Mouse (Mus musculus): ENCODE data around the gene Gdpd5. TPM values are rescaled to one million over a fixed set of nuclear protein-coding genes. Genes with fewer than 3 reads are reported as not detected.

The Gdpd5 gene
- polyA plus RNA-seq, 1 experiment: 18.5 TPM

GRCm38 (mm10) chr7:99483924-99484319 lies 102.7 kb downstream of the Gdpd5 start:
- no peak overlapping the region for H3K27ac ChIP-seq (ENCODE audit: control insufficient read depth, insufficient read depth, low read length)
- no peak for TF ChIP-seq POLR2A (IDR thresholded peaks at IDR 0.05; ENCODE audit: control insufficient read depth, extremely low read depth, insufficient read depth, low read length, poor library complexity)
- TF ChIP-seq CTCF (IDR thresholded peaks at IDR 0.05; ENCODE audit: borderline replicate concordance, control insufficient read depth, extremely low read depth, insufficient read depth, low read length, poor library complexity): no peak
- H3K4me3 ChIP-seq (ENCODE audit: control insufficient read depth, insufficient read depth, low read length): no peak overlapping the region

GRCm38 (mm10) chr7:99484679-99485078 lies 103.5 kb downstream of the Gdpd5 start:
- WGBS: 98% methylated on average over 1 of the region's 1 CpGs
- Histone ChIP-seq H3K27ac (ENCODE audit: control insufficient read depth, insufficient read depth, low read length) (no peak overlapping the region), H3K36me3 (ENCODE audit: control insufficient read depth, insufficient read depth, low read length) (peaks cover 28% of the 10 kb centered on the region), H3K27me3 (ENCODE audit: control insufficient read depth, insufficient read depth, low read length) (no peaks in the 10 kb centered on the region), H3K4me1 (replicated peaks; ENCODE audit: control insufficient read depth, insufficient read depth, low read length) (peaks cover 11% of the 10 kb centered on the region), H3K4me3 (ENCODE audit: control insufficient read depth, insufficient read depth, low read length) (no peak overlapping the region)
- TF ChIP-seq CTCF (IDR thresholded peaks at IDR 0.05; ENCODE audit: borderline replicate concordance, control insufficient read depth, extremely low read depth, insufficient read depth, low read length, poor library complexity): no peak
- no peak for TF ChIP-seq POLR2A (IDR thresholded peaks at IDR 0.05; ENCODE audit: control insufficient read depth, extremely low read depth, insufficient read depth, low read length, poor library complexity)
- no peak for DNase-seq

More at GRCm38 (mm10) chr7:99483924-99484319, 102.7 kb downstream of the Gdpd5 start:
- Histone ChIP-seq H3K36me3 (ENCODE audit: control insufficient read depth, insufficient read depth, low read length) (peaks cover 35% of the 10 kb centered on the region), H3K4me1 (replicated peaks; ENCODE audit: control insufficient read depth, insufficient read depth, low read length) (peaks cover 11% of the 10 kb centered on the region), H3K27me3 (ENCODE audit: control insufficient read depth, insufficient read depth, low read length) (no peaks in the 10 kb centered on the region)
- 45% methylated on average over 8 of the region's 8 CpGs for WGBS
- DNase-seq: no peak

- no peak overlapping the region for H3K4me3 ChIP-seq (ENCODE audit: control insufficient read depth, insufficient read depth, low read length)
- H3K4me1 ChIP-seq (replicated peaks; ENCODE audit: control insufficient read depth, insufficient read depth, low read length): no peaks in the 10 kb centered on the region
- 93% methylated on average over 5 of the region's 5 CpGs for WGBS
- H3K27me3 ChIP-seq (ENCODE audit: control insufficient read depth, insufficient read depth, low read length): no peaks in the 10 kb centered on the region
- TF ChIP-seq POLR2A (IDR thresholded peaks at IDR 0.05; ENCODE audit: control insufficient read depth, extremely low read depth, insufficient read depth, low read length, poor library complexity) (no peak), CTCF (IDR thresholded peaks at IDR 0.05; ENCODE audit: borderline replicate concordance, control insufficient read depth, extremely low read depth, insufficient read depth, low read length, poor library complexity) (no peak)
- no peak for DNase-seq
- no peaks in the 10 kb centered on the region for H3K36me3 ChIP-seq (ENCODE audit: control insufficient read depth, insufficient read depth, low read length)
- no peak overlapping the region for H3K27ac ChIP-seq (ENCODE audit: control insufficient read depth, insufficient read depth, low read length)
Observed at GRCm38 (mm10) chr7:99489708-99490107, 108.5 kb downstream of the Gdpd5 start.

GRCm38 (mm10) chr7:99499128-99499527 lies 117.9 kb downstream of the Gdpd5 start:
- TF ChIP-seq CTCF (IDR thresholded peaks at IDR 0.05; ENCODE audit: borderline replicate concordance, control insufficient read depth, extremely low read depth, insufficient read depth, low read length, poor library complexity): no peak
- no peak for TF ChIP-seq POLR2A (IDR thresholded peaks at IDR 0.05; ENCODE audit: control insufficient read depth, extremely low read depth, insufficient read depth, low read length, poor library complexity)
- no peak overlapping the region for H3K4me3 ChIP-seq (ENCODE audit: control insufficient read depth, insufficient read depth, low read length)
- H3K27me3 ChIP-seq (ENCODE audit: control insufficient read depth, insufficient read depth, low read length): no peaks in the 10 kb centered on the region
- DNase-seq: no peak
- H3K4me1 ChIP-seq (replicated peaks; ENCODE audit: control insufficient read depth, insufficient read depth, low read length): no peaks in the 10 kb centered on the region
- 93% methylated on average over 1 of the region's 1 CpGs for WGBS
- H3K36me3 ChIP-seq (ENCODE audit: control insufficient read depth, insufficient read depth, low read length): no peaks in the 10 kb centered on the region
- H3K27ac ChIP-seq (ENCODE audit: control insufficient read depth, insufficient read depth, low read length): no peak overlapping the region

GRCm38 (mm10) chr7:99500201-99500600 lies 119.0 kb downstream of the Gdpd5 start:
- H3K4me1 ChIP-seq (replicated peaks; ENCODE audit: control insufficient read depth, insufficient read depth, low read length): no peaks in the 10 kb centered on the region
- peak; percentile 93 for TF ChIP-seq CTCF (IDR thresholded peaks at IDR 0.05; ENCODE audit: borderline replicate concordance, control insufficient read depth, extremely low read depth, insufficient read depth, low read length, poor library complexity)
- no peak for TF ChIP-seq POLR2A (IDR thresholded peaks at IDR 0.05; ENCODE audit: control insufficient read depth, extremely low read depth, insufficient read depth, low read length, poor library complexity)
- no peak overlapping the region for H3K27ac ChIP-seq (ENCODE audit: control insufficient read depth, insufficient read depth, low read length)
- DNase-seq: peak; percentile 79
- 10% methylated on average over 8 of the region's 8 CpGs for WGBS
- H3K36me3 ChIP-seq (ENCODE audit: control insufficient read depth, insufficient read depth, low read length): no peaks in the 10 kb centered on the region
- H3K4me3 ChIP-seq (ENCODE audit: control insufficient read depth, insufficient read depth, low read length): no peak overlapping the region
- no peaks in the 10 kb centered on the region for H3K27me3 ChIP-seq (ENCODE audit: control insufficient read depth, insufficient read depth, low read length)

- Histone ChIP-seq H3K4me3 (ENCODE audit: control insufficient read depth, insufficient read depth, low read length) (no peak overlapping the region), H3K27me3 (ENCODE audit: control insufficient read depth, insufficient read depth, low read length) (no peaks in the 10 kb centered on the region), H3K27ac (ENCODE audit: control insufficient read depth, insufficient read depth, low read length) (no peak overlapping the region), H3K36me3 (ENCODE audit: control insufficient read depth, insufficient read depth, low read length) (no peaks in the 10 kb centered on the region), H3K4me1 (replicated peaks; ENCODE audit: control insufficient read depth, insufficient read depth, low read length) (no peaks in the 10 kb centered on the region)
- TF ChIP-seq CTCF (IDR thresholded peaks at IDR 0.05; ENCODE audit: borderline replicate concordance, control insufficient read depth, extremely low read depth, insufficient read depth, low read length, poor library complexity) (no peak), POLR2A (IDR thresholded peaks at IDR 0.05; ENCODE audit: control insufficient read depth, extremely low read depth, insufficient read depth, low read length, poor library complexity) (no peak)
- 92% methylated on average over 5 of the region's 5 CpGs for WGBS
- DNase-seq: no peak
Observed at GRCm38 (mm10) chr7:99500655-99501054, 119.4 kb downstream of the Gdpd5 start.

GRCm38 (mm10) chr7:99501148-99501547 lies 119.9 kb downstream of the Gdpd5 start:
- H3K27ac ChIP-seq (ENCODE audit: control insufficient read depth, insufficient read depth, low read length): no peak overlapping the region
- no peaks in the 10 kb centered on the region for H3K27me3 ChIP-seq (ENCODE audit: control insufficient read depth, insufficient read depth, low read length)
- whole genome bisulfite sequencing: 90% methylated on average over 1 of the region's 1 CpGs
- no peak for DNase-seq
- H3K4me3 ChIP-seq (ENCODE audit: control insufficient read depth, insufficient read depth, low read length): no peak overlapping the region
- H3K36me3 ChIP-seq (ENCODE audit: control insufficient read depth, insufficient read depth, low read length): no peaks in the 10 kb centered on the region
- TF ChIP-seq CTCF (IDR thresholded peaks at IDR 0.05; ENCODE audit: borderline replicate concordance, control insufficient read depth, extremely low read depth, insufficient read depth, low read length, poor library complexity): no peak
- TF ChIP-seq POLR2A (IDR thresholded peaks at IDR 0.05; ENCODE audit: control insufficient read depth, extremely low read depth, insufficient read depth, low read length, poor library complexity): no peak
- no peaks in the 10 kb centered on the region for H3K4me1 ChIP-seq (replicated peaks; ENCODE audit: control insufficient read depth, insufficient read depth, low read length)
